Mouse (Mus musculus): ENCODE data around the gene Prdx6b.

DNA sequence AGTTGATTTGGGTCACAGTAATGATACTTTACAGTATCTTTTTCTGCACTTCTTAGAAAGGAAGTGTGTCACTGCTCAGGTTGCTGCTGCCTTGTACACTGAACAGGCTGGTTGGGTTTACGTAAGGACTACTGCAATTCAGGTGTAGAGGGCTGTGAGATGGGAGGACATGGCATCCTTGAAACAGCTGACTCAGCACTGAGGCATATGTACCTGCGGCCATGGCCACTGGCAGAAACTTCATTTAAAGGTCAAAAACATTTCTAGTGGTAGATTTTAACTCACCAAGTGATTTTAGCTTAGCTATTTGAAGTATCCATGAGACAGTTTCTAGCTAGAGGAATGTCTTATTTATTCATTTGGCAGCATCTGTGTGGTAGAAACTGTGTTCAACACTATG is 33.5 kb downstream of the Prdx6b start:
- TF ChIP-seq CTCF (IDR thresholded peaks at IDR 0.05; ENCODE audit: low read depth) (no peak), EP300 (optimal IDR thresholded peaks at IDR 0.05) (no peak)

Measured in stomach, postnatal 0 days (tissue).